Mouse (Mus musculus): ENCODE measurements around the gene Limd1.

Limd1 gene

DNA sequence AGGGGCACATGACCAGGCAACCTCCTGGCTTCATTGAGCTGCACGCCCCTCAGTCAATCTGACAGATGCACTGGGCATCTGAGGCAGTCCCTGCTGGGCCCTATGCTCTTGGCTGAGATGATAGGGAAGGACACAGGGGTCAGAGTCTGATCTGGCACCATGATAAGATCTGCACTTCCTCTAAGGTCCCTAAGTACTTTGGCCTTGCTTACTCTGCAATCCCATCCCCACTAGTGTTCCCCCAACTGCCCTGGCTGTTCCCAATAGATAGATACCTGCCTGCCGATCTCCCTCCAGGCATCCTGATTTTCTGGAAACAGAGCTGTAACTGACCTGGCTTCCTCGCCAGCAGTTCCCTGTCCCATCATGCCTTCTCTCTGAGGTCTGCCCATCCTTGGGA, 8.1 kb downstream of the Limd1 start:
- 88% methylated on average over 3 of the region's 3 CpGs for WGBS

DNA sequence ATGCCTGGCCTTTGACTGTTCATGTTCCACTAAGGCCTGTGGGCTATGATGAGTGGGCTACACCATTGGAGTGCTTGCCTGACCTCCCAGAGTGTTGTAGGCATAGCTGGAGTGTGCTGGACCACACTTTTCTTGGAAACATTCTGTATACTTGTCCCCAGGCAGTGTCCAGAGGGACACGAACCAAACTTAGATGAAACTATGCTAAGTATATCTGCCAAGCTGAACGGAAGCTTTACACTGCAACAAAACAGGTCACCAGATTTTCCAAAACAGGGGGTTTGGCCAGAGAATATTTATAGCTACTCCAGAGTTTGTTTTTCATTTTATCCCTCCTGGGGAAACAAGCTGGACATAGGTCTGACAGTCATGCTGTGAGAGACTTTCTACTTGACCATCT, 10.6 kb downstream of the Limd1 start:
- WGBS = 74% methylated on average over 2 of the region's 2 CpGs

DNA sequence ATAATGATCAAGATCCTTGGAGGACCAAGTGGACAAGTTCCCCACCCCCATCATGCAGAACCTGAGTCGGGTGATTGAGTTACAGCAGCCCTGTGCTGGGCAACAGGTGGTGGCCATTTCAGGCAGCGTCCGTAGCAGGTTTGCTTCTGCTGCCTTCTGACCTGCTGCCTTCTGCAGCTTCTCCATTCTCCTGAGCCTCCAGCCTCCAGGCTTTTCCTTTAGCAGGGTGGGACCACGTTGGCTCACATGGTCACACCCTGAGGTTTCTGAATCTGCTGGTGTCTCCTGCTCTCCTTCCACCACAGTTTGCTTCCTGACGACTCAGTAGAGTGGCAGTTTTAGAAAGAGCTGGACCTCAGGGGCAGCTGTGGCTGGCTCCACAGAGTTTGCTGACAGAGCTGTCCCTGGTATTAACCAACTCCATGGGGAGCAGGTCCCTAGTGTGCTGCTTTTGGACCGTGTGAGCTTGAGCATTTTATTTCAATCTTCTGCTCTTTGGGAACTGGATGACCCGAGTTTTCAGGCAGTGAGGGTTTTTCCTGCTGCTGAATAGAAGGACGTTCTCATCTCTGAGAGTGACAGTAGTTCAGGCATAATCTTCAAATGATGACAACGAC, 11.3 kb downstream of the Limd1 start:
- 74% methylated on average over 9 of the region's 9 CpGs for WGBS

DNA sequence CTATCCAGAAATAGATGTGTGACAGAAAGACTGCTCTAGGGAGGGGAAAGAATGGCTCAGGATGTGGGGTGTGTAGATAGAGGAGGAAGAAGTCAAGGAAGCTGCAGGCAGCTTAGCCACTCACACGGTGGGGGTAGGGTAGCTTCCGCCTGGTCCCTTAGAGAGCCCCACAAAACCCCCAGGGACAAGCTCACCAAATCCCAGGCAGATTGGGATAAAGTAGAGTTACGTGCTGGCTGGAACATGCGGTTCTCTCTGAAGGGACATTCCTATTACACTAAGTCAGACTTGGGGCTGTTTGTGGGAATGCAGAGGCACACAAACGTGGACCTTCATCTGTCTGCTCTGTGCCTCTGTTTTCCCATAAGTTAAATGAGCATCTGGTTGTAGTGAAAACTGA, 12.4 kb downstream of the Limd1 start:
- 76% methylated on average over 5 of the region's 5 CpGs for WGBS

DNA sequence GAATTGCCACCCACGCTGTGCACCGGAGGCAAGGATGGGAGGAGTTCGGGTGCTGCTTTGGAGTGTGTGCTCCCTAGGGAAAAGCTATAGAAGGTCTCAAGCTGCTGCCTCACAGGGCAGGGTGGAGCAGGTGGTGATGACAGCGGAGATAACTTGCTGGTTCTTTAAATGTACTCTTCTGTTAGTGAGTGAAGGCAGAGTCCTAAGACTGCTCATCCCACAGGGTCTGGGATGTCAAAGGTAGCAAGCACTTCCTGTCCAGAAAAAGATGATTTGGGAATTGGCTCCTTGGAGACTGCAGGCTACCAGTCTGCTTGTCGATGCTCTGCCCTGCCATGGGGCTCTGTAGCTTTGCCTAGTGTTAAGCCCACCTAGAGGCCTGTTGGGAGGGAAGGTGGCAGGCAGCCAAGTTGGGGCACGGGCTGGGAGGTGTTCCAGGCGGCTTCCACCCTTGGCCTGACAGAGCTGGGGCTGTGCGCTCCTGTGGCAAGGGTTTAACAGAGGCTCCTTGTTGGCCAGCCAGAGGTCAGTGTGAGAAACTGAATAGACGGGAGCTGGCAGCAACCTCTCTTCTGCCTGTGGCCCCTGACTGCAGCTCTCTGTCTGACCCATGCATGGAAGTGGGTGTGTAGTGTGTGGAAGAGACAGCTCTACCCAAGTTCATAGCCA, 13.5 kb downstream of the Limd1 start:
- WGBS = 55% methylated on average over 9 of the region's 9 CpGs

DNA sequence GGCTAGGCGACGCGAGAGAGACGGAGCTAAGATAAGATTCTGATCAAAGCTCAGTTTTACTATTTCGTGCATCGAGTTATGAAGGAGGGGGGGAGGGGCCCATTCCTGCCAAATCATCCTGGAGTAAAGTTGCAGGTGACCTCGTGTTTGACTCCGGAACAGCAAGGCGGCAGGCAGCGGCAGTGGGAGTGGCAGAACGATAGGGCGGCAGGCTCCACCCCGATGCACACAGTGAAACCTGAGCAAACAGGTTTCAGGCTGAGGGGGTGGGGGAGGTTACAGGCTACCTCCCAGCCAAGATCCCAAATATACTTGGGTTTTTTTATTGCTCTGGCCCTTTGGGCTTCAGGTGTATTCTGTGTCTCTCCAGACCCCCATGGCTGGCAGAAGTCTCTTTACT, 18.2 kb downstream of the Limd1 start:
- 45% methylated on average over 13 of the region's 13 CpGs for WGBS

DNA sequence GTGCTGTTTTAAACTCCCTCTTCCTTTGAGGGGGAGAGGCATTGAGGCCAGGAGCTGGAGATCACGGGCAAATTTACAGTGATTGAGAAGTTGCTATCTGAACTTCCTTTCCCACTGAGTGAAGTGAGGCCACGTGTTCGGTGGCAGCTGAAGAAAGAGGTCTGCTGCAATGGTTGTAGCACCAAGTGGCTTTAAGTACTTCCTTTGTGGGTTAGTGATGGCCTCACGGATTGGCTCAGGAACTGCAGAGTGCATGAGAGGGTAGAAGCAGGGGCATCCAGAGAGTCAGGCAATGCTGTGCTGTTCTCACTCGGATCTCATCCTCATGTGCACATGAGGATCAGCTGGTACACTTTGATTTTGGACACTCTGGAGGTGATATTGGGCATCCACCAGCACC, 19.4 kb downstream of the Limd1 start:
- WGBS = 79% methylated on average over 5 of the region's 5 CpGs

DNA sequence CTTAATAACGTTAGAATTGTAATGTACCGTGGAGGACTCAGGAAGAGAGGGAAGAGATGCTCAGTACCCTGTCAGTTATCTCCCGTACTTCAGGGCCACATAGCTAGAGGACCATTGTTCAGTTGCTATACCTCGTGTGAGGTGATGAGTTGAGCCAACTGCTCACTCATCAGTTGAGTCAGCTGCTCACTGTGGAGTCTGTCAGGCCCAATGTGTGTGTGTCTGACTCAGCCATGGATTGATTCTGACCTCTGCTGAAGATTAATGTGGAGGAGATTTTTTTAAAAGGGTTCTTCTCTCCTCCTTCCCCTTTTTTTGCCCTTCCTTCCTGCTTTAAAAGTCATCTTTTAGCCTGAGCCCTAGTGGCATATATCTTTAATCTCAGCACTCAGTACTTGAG, 22.0 kb downstream of the Limd1 start:
- 87% methylated on average over 4 of the region's 4 CpGs for WGBS

DNA sequence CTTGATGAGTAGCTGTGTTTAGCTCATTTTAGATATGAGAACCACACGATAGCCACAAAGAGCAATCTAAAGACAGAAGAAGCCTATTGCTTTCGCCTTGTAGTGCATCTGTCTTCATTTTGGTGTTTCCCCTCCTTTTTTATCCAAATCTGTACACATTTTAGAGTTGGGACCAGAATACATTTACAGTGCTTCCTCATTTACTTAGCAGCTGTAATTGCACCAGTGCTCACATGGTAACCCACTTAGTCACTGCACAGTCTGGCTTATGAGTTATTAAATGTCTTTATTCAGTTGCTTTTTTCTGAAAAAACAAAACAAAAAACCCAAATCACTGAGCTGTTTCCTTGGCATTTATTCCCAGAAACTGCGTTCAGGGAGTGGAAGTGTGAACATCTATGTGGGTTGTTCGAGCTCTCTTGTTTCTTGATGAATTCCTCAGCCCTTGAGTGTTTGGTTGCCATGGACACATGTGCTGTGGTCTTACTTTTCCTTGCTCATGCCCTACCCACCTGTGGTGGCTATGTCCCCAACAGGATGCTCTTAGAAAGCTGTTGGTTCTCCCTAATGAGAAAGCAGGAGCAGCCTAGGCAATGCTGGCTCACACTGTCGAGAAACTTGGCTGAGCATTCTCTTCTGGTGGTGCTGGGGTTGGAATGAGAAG, 24.8 kb downstream of the Limd1 start:
- WGBS = 32% methylated on average over 5 of the region's 5 CpGs

DNA sequence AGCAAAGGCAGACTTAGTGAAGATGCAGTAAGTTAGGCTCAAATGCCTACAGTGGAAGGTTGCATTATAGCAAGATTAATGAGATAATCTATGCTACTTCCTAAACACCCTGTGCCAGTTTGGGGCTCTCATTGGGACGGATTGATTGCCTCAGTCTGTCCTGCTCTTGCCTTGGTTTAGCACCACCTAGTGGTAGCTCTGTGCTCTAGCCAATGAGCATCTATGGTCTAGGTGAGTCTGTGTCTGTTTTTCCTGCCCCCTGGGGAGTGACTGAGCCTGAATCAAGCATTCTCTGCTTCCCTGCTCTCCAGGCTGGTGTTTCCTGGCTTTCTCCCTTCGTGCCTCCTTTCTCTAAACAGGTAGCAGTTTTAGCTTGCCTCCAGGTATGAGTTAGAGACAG, 25.8 kb downstream of the Limd1 start:
- WGBS = 20% methylated on average over 2 of the region's 2 CpGs

DNA sequence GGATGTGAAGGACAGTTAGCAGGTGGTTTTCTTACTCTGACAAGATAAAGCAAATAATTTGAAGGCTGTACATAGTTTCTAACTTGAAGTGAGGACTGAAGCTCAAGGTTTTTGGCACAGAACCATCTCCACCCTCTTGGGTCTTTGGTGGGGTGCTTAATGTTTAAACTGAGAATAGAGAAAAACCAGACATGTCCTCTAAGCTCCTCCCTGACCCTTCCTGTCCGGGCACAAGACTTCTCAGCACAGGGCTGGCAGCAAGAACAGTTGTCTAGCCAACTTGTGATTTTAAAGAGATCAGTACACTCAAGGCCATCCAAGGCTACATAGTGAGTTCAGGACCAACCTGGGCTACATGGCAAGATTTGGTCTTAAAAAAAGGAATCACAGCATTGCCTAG, 27.1 kb downstream of the Limd1 start:
- 73% methylated on average over 1 of the region's 1 CpGs for WGBS

DNA sequence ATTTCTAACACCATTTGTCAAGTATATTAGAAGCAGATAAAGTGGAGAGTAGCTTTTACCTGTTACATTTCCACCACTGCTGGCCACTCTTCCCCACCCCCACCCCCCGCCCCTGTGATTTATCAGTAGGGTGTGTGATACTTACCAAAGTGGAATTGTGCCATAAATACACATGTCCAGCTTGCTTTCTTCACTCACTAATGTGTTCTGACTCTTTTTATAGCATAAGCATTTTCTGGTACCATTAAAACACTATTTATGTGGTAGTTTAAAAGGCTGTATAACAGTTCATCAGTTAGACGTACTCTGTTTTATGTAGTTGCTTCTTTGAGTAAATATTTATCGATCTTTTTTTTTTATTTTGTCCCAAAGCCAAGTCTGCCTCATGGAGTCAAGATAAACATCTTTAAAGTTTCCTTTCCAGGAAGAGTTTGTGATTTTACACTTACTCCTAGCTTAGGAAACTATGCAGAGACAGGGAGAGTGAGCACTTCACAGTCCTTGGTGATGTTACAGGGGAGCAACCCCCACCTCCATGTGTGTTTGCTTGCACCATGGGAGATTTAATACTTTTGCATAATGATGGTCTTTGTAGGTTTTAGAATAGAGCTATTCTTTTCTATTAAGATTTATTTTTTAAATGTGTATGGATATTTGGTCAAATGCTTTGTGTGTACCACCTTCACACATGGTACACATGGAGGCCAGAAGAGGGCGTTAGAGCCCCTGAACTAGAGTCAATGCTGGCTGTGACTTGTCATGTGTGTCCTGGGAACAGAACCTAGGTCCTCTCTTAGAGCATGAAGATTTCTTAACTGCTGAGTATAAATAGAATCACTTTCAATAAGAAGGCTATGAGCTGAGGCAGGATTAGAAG, 28.0 kb downstream of the Limd1 start:
- 75% methylated on average over 4 of the region's 4 CpGs for WGBS

DNA sequence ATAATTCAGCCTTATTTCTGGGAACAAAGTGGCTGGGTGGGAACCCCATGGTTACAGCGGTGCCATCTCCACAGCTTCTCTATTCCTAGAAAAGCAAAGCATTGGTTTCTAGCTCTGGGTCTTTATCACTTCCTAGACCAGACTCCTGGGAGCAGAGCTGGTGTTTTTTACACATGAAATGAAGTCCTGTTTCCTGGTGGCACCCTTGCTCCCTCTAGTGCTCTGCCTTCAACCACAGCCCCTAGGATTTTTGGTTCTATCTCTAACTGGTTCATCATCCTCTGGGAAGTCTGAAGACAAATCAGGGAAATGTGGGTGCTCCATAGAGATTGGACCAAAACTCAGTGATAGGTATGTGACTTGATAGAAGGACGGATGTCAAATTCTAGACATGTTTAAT, 28.9 kb downstream of the Limd1 start:
- 86% methylated on average over 2 of the region's 2 CpGs for WGBS

DNA sequence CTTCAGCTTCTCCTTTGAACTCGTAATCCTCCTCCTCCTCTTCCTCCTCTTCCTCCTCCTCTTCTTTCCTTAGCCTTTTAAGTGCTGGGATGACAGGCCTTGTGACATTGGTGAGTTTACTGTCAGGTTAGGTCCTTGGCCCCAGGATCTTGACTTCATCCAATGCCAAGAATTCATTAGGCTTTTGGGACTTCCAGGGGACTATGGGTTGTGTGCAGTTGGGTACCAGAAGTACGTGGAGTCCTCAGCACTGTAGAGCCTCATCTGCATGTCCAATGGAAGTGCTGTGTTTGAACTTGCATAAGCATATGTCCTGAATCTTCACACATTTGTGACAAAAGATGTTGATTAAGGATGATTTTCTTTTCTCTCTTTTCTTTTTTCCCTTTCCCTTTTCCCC, 30.5 kb downstream of the Limd1 start:
- WGBS = 80% methylated on average over 2 of the region's 2 CpGs

DNA sequence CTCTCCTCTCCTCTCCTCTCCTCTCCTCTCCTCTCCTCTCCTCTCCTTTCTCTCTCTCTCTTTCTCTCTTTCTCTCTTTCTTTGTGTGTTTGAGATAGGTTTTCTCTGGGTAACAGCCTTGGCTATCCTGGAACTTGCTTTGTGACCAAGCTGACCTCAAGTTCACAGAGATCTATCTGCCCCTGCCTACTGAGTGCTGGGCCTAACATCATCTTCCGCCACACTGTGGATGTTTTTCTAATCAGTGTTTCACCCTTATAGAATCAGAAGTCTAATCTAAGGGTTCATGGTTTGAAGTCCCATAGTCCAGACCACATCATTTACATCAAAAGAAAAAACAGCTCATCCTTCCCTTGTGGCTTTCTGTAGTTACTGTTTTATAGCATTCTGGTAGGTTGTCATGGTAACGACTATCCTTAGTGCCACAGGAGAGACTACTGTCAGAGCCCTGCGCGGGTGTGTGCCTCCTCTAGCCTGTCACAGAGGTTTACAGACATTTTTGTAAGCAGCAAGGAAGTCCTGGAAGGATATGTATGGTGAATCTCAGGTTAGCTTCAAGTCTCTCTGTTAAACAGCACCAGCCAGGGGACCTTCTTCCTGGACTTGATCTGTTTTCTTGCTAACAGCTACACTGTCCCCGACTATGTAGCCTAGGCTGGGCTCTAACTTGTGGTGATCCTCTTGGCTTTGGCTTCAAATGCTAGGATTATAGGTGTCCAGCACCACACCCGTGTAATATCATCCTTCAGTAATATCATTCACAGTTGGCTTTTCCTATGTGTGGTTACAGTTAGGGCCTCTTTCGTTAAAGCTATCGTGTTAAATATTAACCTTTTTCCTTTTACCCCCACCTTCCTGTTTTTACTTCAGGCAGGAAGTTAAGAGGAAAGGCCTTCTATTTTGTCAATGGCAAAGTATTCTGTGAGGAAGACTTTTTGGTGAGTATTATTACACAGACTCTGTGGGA, 31.4 kb downstream of the Limd1 start:
- 56% methylated on average over 8 of the region's 8 CpGs for WGBS

DNA sequence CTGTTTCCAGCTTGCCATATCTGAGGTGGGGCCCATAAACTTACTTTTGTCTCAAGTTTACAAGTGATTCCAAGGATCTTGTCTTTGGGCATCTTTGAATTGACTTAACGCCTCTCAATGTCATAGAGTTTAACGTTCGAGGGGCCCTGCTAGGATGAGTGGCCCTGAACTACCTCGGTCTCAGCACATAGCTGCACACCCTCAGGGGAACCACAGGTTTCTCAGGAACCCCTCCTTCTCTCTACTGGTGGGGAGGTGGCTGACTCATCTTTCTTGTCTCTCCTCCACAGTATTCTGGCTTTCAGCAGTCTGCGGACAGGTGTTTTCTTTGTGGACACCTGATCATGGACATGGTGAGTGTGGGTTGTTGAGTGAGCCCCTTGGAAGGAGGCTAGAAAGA, 32.4 kb downstream of the Limd1 start:
- WGBS = 81% methylated on average over 5 of the region's 5 CpGs

DNA sequence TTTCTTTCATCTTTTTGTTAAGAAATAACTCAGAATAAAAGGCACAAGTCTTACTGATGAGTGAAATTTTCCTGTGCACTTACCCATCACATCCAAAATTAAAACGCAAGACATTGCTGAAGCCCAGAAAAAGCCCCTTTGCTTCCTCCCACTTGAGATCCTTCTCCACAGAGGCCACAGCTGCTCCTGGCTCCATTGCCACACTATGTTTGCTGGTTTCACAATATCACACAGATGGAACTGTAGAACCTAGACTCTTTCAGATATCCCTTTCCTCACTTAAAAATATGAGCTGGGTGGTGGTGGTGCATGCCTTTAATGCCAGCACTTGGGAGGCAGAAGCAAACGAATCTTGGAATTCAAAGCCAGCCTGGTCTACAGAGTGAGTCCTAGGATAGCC, 34.0 kb downstream of the Limd1 start:
- WGBS = 30% methylated on average over 2 of the region's 2 CpGs

DNA sequence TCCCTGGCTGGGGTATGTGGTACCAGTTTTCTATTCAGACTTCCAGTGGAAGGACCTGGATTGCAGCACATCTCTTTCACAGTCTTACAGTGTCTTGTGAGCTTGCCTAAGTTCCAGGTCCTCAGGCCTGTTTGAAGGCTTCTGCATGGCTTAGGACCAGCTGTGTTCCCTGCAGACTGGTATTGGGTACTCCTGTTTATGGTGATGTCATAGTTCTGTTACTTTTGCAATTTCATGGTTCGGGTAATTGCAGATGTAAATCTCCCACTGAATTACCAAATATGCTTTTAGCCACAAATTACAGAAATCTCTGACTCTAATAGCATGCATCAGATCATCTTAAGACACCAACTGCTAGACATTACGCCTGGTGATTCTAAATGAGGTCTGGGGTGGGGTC, 36.6 kb downstream of the Limd1 start:
- 91% methylated on average over 2 of the region's 2 CpGs for WGBS

DNA sequence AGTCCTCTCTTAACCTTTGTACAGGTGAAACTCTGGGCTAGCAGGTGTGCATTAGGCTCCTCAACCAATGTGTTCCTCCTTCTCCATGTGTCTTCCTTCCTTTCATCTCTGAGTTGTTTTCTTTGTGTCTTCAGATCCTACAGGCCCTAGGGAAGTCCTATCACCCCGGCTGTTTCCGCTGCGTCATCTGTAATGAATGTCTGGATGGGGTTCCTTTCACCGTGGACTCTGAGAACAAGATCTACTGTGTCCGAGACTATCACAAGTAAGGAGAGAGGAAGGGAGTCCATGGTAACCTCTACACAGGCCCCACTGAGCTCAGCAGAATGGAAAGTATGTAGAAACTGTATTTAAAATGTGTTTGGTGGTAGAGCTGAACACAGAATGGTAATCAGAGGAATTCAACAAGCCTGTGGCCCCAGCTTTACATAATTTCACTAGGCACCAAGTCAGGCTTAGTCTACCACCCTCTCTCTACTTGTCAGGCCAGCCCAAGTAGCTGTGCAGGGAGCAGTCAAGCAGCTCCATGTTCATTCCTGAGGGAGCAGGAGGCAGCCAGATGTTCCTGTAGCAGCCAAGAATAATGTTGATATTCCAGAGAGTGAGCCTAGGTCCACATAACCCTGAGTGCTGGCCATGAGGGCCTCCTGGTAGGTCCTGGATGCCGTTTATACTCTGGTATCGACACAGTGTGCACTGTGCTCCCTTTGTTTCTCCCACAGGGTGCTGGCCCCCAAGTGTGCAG, 38.3 kb downstream of the Limd1 start:
- 82% methylated on average over 7 of the region's 7 CpGs for WGBS

Data from cerebral cortex, adult 2 months (tissue).